Mouse (Mus musculus) C2C12 (cell line): ENCODE measurements around the gene Tenm2.

ENCODE experiments used
- CEBPB ChIP-seq: IDR thresholded peaks from one replicate; pipeline ENCODE4 v1.6.1; 2011; ENCODE audit warnings: low read depth, mild to moderate bottlenecking, control low read depth, moderate library complexity
- CTCF ChIP-seq: IDR thresholded peaks from one replicate; pipeline ENCODE4 v1.5.1; 2011; ENCODE audit not compliant: control insufficient read depth, insufficient read depth, insufficient read length
- MAX ChIP-seq: IDR thresholded peaks from one replicate; pipeline ENCODE4 v1.6.1; 2011; ENCODE audit warnings: mild to moderate bottlenecking, control low read depth
- MYOD1 ChIP-seq: IDR thresholded peaks from one replicate; pipeline ENCODE4 v1.6.1; 2011; ENCODE audit warnings: low read depth; ENCODE audit not compliant: control insufficient read depth, insufficient read length
- MYOG ChIP-seq: IDR thresholded peaks from one replicate; pipeline ENCODE4 v1.6.1; 2011; ENCODE audit not compliant: control insufficient read depth, insufficient read length; ENCODE audit errors: extremely low read depth
- USF1 ChIP-seq: IDR thresholded peaks from one replicate; pipeline ENCODE4 v1.6.1; 2011; ENCODE audit warnings: low read depth, mild to moderate bottlenecking, control low read depth, moderate library complexity

DNA sequence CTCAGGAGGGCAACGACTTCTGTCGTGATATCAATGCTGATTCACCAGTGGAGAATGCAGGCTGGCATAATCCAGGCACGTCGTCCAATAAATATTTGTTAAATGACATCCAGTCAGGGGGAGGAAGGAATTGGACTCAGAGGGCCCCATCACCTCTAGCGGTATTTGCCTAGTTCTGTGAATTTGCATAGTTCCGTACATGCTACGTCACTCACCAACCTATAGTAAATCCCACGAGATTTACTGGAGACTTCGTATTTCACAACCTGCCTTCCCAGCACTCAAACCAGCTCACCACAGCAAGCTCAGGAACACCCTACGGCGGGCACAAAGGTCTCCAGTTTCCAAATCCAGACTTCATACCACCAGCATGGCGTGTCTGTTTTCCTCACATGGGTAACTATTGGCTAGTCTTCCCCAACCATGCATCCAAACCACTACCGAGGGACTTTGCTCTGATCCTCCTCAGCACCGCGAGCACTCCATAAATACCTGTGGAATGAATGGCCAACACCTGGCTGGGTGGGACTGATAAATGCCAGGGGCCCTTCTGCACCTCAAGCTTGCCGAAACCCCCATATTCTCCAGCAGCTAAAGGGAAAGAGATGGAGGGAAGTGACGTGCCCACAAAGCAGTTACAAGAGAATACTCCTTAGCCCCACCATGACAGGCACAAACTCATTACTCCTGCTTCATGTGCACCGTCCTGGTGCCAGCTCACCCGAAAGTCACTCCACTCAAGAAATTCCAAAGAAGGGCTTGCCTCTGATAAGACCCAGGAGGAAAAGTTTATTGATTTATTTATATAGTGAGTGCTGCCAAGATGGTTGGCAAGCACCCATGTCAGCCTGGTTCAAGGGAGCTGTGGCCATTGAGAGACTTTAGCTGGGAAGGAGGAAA, 1264.7 kb downstream of the Tenm2 start:
- TF ChIP-seq CTCF (no peak), MAX (no peak), USF1 (no peak), MYOG (no peak), MYOD1 (peak; percentile 44), CEBPB (peak; percentile 91)
